Mouse (Mus musculus): ENCODE data around the gene Lifr. TPM values are rescaled to one million over a fixed set of nuclear protein-coding genes. Genes with fewer than 3 reads are reported as not detected.

Gene Lifr
- polyA plus RNA-seq, 1 experiment from 2014 or later = 17.3 TPM

- H3K36me3 ChIP-seq = peaks cover 56% of the 10 kb centered on the region
- peaks cover 47% of the 10 kb centered on the region for H3K4me1 ChIP-seq (replicated peaks)
- no peak overlapping the region for H3K4me3 ChIP-seq
- no peak overlapping the region for H3K4me2 ChIP-seq
- 62% methylated on average over 22 of the region's 22 CpGs for WGBS
- no peaks in the 10 kb centered on the region for H3K27me3 ChIP-seq (replicated peaks)
- no peak overlapping the region for H3K9ac ChIP-seq
- ATAC-seq (ENCODE audit: insufficient number of reproducible peaks, low FRiP score) = peak; percentile 51; the same call in 1 of the 2 replicates
- peak overlapping the region; percentile 78 for H3K27ac ChIP-seq (ENCODE audit: poor library complexity, severe bottlenecking)
- no peaks in the 10 kb centered on the region for H3K9me3 ChIP-seq (replicated peaks)
These were observed 99.5 kb downstream of the Lifr start for GRCm38 (mm10) chr15:7189678-7190454.

- no peak overlapping the region for H3K9ac ChIP-seq
- no peak overlapping the region for H3K27ac ChIP-seq (ENCODE audit: poor library complexity, severe bottlenecking)
- H3K27me3 ChIP-seq (replicated peaks) = no peaks in the 10 kb centered on the region
- no peaks in the 10 kb centered on the region for H3K9me3 ChIP-seq (replicated peaks)
- H3K4me2 ChIP-seq = no peak overlapping the region
- peaks cover 44% of the 10 kb centered on the region for H3K36me3 ChIP-seq
- no peak overlapping the region for H3K4me3 ChIP-seq
- no peak for ATAC-seq (ENCODE audit: insufficient number of reproducible peaks, low FRiP score)
- H3K4me1 ChIP-seq (replicated peaks) = peaks cover 51% of the 10 kb centered on the region
- WGBS = 70% methylated on average over 4 of the region's 4 CpGs
These were observed 100.7 kb downstream of the Lifr start for GRCm38 (mm10) chr15:7191074-7191473.

GRCm38 (mm10) chr15:7192582-7192981 is 102.2 kb downstream of the Lifr start:
- Histone ChIP-seq H3K9me3 (replicated peaks) (no peaks in the 10 kb centered on the region), H3K27ac (ENCODE audit: poor library complexity, severe bottlenecking) (no peak overlapping the region), H3K27me3 (replicated peaks) (no peaks in the 10 kb centered on the region), H3K4me3 (no peak overlapping the region), H3K4me2 (no peak overlapping the region), H3K4me1 (replicated peaks) (peaks cover 51% of the 10 kb centered on the region), H3K9ac (no peak overlapping the region), H3K36me3 (peaks cover 32% of the 10 kb centered on the region)
- WGBS = 81% methylated on average over 2 of the region's 2 CpGs
- ATAC-seq (ENCODE audit: insufficient number of reproducible peaks, low FRiP score) = no peak

GRCm38 (mm10) chr15:7194147-7194720 is 103.8 kb downstream of the Lifr start:
- no peak for ATAC-seq (ENCODE audit: insufficient number of reproducible peaks, low FRiP score)
- peaks cover 53% of the 10 kb centered on the region for H3K4me1 ChIP-seq (replicated peaks)
- no peak overlapping the region for H3K4me3 ChIP-seq
- peaks cover 25% of the 10 kb centered on the region; the same call in 1 of the 2 replicates for H3K36me3 ChIP-seq
- peak overlapping the region; percentile 21; the same call in 1 of the 2 replicates for H3K4me2 ChIP-seq
- H3K9me3 ChIP-seq (replicated peaks) = no peaks in the 10 kb centered on the region
- WGBS = 26% methylated on average over 13 of the region's 13 CpGs
- no peaks in the 10 kb centered on the region for H3K27me3 ChIP-seq (replicated peaks)
- H3K9ac ChIP-seq = 0 out of 2 replicates have a peak overlapping the region, but pooled peaks have one; percentile 31
- H3K27ac ChIP-seq (ENCODE audit: poor library complexity, severe bottlenecking) = peak overlapping the region; percentile 58

GRCm38 (mm10) chr15:7194748-7195221 is 104.4 kb downstream of the Lifr start:
- Histone ChIP-seq H3K9ac (no peak overlapping the region), H3K4me1 (replicated peaks) (peaks cover 50% of the 10 kb centered on the region), H3K27me3 (replicated peaks) (no peaks in the 10 kb centered on the region), H3K27ac (ENCODE audit: poor library complexity, severe bottlenecking) (no peak overlapping the region), H3K9me3 (replicated peaks) (no peaks in the 10 kb centered on the region), H3K4me3 (no peak overlapping the region), H3K36me3 (peaks cover 20% of the 10 kb centered on the region; the same call in 1 of the 2 replicates), H3K4me2 (no peak overlapping the region)
- ATAC-seq (ENCODE audit: insufficient number of reproducible peaks, low FRiP score) = no peak
- 43% methylated on average over 6 of the region's 6 CpGs for WGBS

- ATAC-seq (ENCODE audit: insufficient number of reproducible peaks, low FRiP score) = no peak
- Histone ChIP-seq H3K4me3 (no peak overlapping the region), H3K36me3 (0 out of 2 replicates have a peak, but pooled peaks cover 3% of the 10 kb centered on the region), H3K27me3 (replicated peaks) (no peaks in the 10 kb centered on the region), H3K4me1 (replicated peaks) (peaks cover 48% of the 10 kb centered on the region), H3K9ac (no peak overlapping the region), H3K27ac (ENCODE audit: poor library complexity, severe bottlenecking) (no peak overlapping the region), H3K9me3 (replicated peaks) (no peaks in the 10 kb centered on the region), H3K4me2 (no peak overlapping the region)
- WGBS = 66% methylated on average over 3 of the region's 3 CpGs
These were observed 107.4 kb downstream of the Lifr start for GRCm38 (mm10) chr15:7197652-7198445.

- no peak overlapping the region for H3K27ac ChIP-seq (ENCODE audit: poor library complexity, severe bottlenecking)
- 48% methylated on average over 2 of the region's 2 CpGs for WGBS
- no peak for ATAC-seq (ENCODE audit: insufficient number of reproducible peaks, low FRiP score)
These were observed 108.4 kb downstream of the Lifr start for GRCm38 (mm10) chr15:7198816-7199215.

GRCm38 (mm10) chr15:7200286-7200685 is 109.9 kb downstream of the Lifr start:
- Histone ChIP-seq H3K9ac (no peak overlapping the region), H3K27me3 (replicated peaks) (no peaks in the 10 kb centered on the region), H3K9me3 (replicated peaks) (no peaks in the 10 kb centered on the region), H3K4me3 (no peak overlapping the region), H3K36me3 (no peaks in the 10 kb centered on the region), H3K27ac (ENCODE audit: poor library complexity, severe bottlenecking) (no peak overlapping the region), H3K4me1 (replicated peaks) (peaks cover 46% of the 10 kb centered on the region), H3K4me2 (no peak overlapping the region)
- no peak for ATAC-seq (ENCODE audit: insufficient number of reproducible peaks, low FRiP score)
- WGBS = 47% methylated on average over 6 of the region's 6 CpGs

More at GRCm38 (mm10) chr15:7198816-7199215, 108.4 kb downstream of the Lifr start:
- H3K9me3 ChIP-seq (replicated peaks) = no peaks in the 10 kb centered on the region
- no peak overlapping the region for H3K4me3 ChIP-seq
- peaks cover 46% of the 10 kb centered on the region for H3K4me1 ChIP-seq (replicated peaks)
- H3K9ac ChIP-seq = 0 out of 2 replicates have a peak overlapping the region, but pooled peaks have one; percentile 18
- H3K4me2 ChIP-seq = no peak overlapping the region
- no peaks in the 10 kb centered on the region for H3K36me3 ChIP-seq
- no peaks in the 10 kb centered on the region for H3K27me3 ChIP-seq (replicated peaks)

- Histone ChIP-seq H3K9ac (0 out of 2 replicates have a peak overlapping the region, but pooled peaks have one; percentile 27), H3K4me2 (no peak overlapping the region), H3K4me3 (no peak overlapping the region), H3K27ac (ENCODE audit: poor library complexity, severe bottlenecking) (peak overlapping the region; percentile 66), H3K9me3 (replicated peaks) (no peaks in the 10 kb centered on the region), H3K27me3 (replicated peaks) (no peaks in the 10 kb centered on the region), H3K36me3 (no peaks in the 10 kb centered on the region), H3K4me1 (replicated peaks) (peaks cover 60% of the 10 kb centered on the region)
- WGBS = 48% methylated on average over 9 of the region's 9 CpGs
- no peak for ATAC-seq (ENCODE audit: insufficient number of reproducible peaks, low FRiP score)
These were observed 111.3 kb downstream of the Lifr start for GRCm38 (mm10) chr15:7201421-7202380.

- Histone ChIP-seq H3K9ac (no peak overlapping the region), H3K27me3 (replicated peaks) (no peaks in the 10 kb centered on the region), H3K36me3 (no peaks in the 10 kb centered on the region), H3K9me3 (replicated peaks) (no peaks in the 10 kb centered on the region), H3K4me3 (no peak overlapping the region), H3K27ac (ENCODE audit: poor library complexity, severe bottlenecking) (no peak overlapping the region), H3K4me1 (replicated peaks) (peaks cover 60% of the 10 kb centered on the region), H3K4me2 (no peak overlapping the region)
- 90% methylated on average over 5 of the region's 5 CpGs for WGBS
- no peak for ATAC-seq (ENCODE audit: insufficient number of reproducible peaks, low FRiP score)
These were observed 112.6 kb downstream of the Lifr start for GRCm38 (mm10) chr15:7202981-7203380.
